Mouse (Mus musculus) MEL (cell line): ENCODE measurements around the gene Izumo4. TPM values are rescaled to one million over a fixed set of nuclear protein-coding genes. Genes with fewer than 3 reads are reported as not detected.

Source experiments
- DNase-seq: peaks from one replicate; pipeline ENCODE4 v3.0.0; 2011; ENCODE audit warnings: low read depth, low spot score
- H3K27ac ChIP-seq: 2 replicates; pipeline ENCODE4 v1.5.1; 2012; ENCODE audit warnings: low read depth, mild to moderate bottlenecking, control low read depth, low read length, moderate library complexity; ENCODE audit not compliant: control insufficient read depth
- H3K27me3 ChIP-seq, 2 experiments: fragments of 150-350 bp in 1 of 2; sonication (generic) in 1 of 2; 2 replicates each; pipeline ENCODE4 v1.6.1; 2012; ENCODE audit warnings: low read length in 2 of 2, mild to moderate bottlenecking in 2 of 2, improper control_type of control experiment in 1 of 2, moderate library complexity in 1 of 2; ENCODE audit not compliant: insufficient read depth in 2 of 2, control insufficient read depth in 1 of 2
- H3K36me3 ChIP-seq, 2 experiments: 2 replicates each; pipeline ENCODE4 v1.6.1; 2012 to 2014; ENCODE audit warnings: low read length in 2 of 2, improper control_type of control experiment in 1 of 2, inconsistent platforms in 1 of 2, mild to moderate bottlenecking in 1 of 2; ENCODE audit not compliant: insufficient read depth in 2 of 2, control insufficient read depth in 1 of 2
- H3K4me1 ChIP-seq, 2 experiments: fragments of 150-350 bp in 1 of 2; sonication (generic) in 1 of 2; 2 replicates each; pipeline ENCODE4 v1.6.1; 2012; ENCODE audit warnings: low read length in 2 of 2, improper control_type of control experiment in 1 of 2, mild to moderate bottlenecking in 1 of 2; ENCODE audit not compliant: insufficient read depth in 2 of 2, control insufficient read depth in 1 of 2
- H3K4me3 ChIP-seq, 2 experiments: fragments of 150-350 bp in 1 of 2; sonication (generic) in 1 of 2; 2 replicates each; pipeline ENCODE4 v1.5.1; 2012; ENCODE audit warnings: low read depth in 2 of 2, low read length in 2 of 2, mild to moderate bottlenecking in 2 of 2, moderate library complexity in 2 of 2, control low read depth in 1 of 2, improper control_type of control experiment in 1 of 2; ENCODE audit not compliant: control insufficient read depth in 1 of 2, insufficient read depth in 1 of 2
- H3K79me2 ChIP-seq: 2 replicates; pipeline ENCODE4 v1.6.1; 2012; ENCODE audit warnings: mild to moderate bottlenecking, low read length, moderate library complexity; ENCODE audit not compliant: control insufficient read depth, poor library complexity, insufficient read depth
- H3K9ac ChIP-seq: 2 replicates; pipeline ENCODE4 v1.6.1; 2012; ENCODE audit warnings: low read depth, mild to moderate bottlenecking, control low read depth, low read length, moderate library complexity; ENCODE audit not compliant: control insufficient read depth, poor library complexity, severe bottlenecking
- H3K9me3 ChIP-seq: fragments of 150-350 bp; sonication (generic); replicated peaks from 2 replicates; pipeline ENCODE4 v1.6.1; 2012; ENCODE audit warnings: mild to moderate bottlenecking, low read length, improper control_type of control experiment, moderate library complexity; ENCODE audit not compliant: insufficient read depth
- CHD1 ChIP-seq: IDR thresholded peaks from 2 replicates; pipeline ENCODE4 v1.6.1; 2012; ENCODE audit warnings: low read depth, mild to moderate bottlenecking, inconsistent platforms, low read length, improper control_type of control experiment
- CTCF ChIP-seq, 3 experiments: IDR thresholded peaks in 2 of 3; conservative IDR thresholded peaks in 1 of 3; 2 replicates each; pipeline ENCODE4 v1.5.1; 2011 to 2012; ENCODE audit warnings: low read length in 3 of 3, low read depth in 2 of 3, mild to moderate bottlenecking in 2 of 3, improper control_type of control experiment in 1 of 3, inconsistent platforms in 1 of 3, mixed read lengths in 1 of 3, moderate library complexity in 1 of 3; ENCODE audit not compliant: control insufficient read depth in 1 of 3, insufficient read depth in 1 of 3, poor library complexity in 1 of 3, severe bottlenecking in 1 of 3
- E2F4 ChIP-seq: IDR thresholded peaks from 2 replicates; pipeline ENCODE4 v1.6.1; 2011; ENCODE audit warnings: low read depth, low read length, improper control_type of control experiment, borderline replicate concordance
- GATA1 ChIP-seq: IDR thresholded peaks from 2 replicates; pipeline ENCODE4 v1.6.1; 2011; ENCODE audit warnings: low read depth, low read length, improper control_type of control experiment
- HCFC1 ChIP-seq: IDR thresholded peaks from 2 replicates; pipeline ENCODE4 v1.6.1; 2012; ENCODE audit warnings: low read depth, mild to moderate bottlenecking, inconsistent platforms, low read length, improper control_type of control experiment, moderate library complexity
- KAT2A ChIP-seq: conservative IDR thresholded peaks from 2 replicates; pipeline ENCODE4 v1.6.1; 2012; ENCODE audit warnings: low read depth, low read length, improper control_type of control experiment, inconsistent platforms
- MAFK ChIP-seq: IDR thresholded peaks from 2 replicates; pipeline ENCODE4 v1.6.1; 2011; ENCODE audit warnings: low read depth, mild to moderate bottlenecking, low read length, improper control_type of control experiment, borderline replicate concordance
- MAX ChIP-seq: IDR thresholded peaks from 2 replicates; pipeline ENCODE4 v1.6.1; 2011; ENCODE audit warnings: low read length, improper control_type of control experiment
- NELFE ChIP-seq: IDR thresholded peaks from 2 replicates; pipeline ENCODE4 v1.6.1; 2011; ENCODE audit warnings: low read depth, low read length, improper control_type of control experiment
- POLR2A ChIP-seq, 2 experiments: IDR thresholded peaks; 2 replicates each; pipeline ENCODE4 v1.6.1; 2011 to 2012; ENCODE audit warnings: low read length in 2 of 2, mild to moderate bottlenecking in 2 of 2, control low read depth in 1 of 2, improper control_type of control experiment in 1 of 2, low read depth in 1 of 2, moderate library complexity in 1 of 2; ENCODE audit not compliant: control insufficient read depth in 1 of 2, insufficient read depth in 1 of 2, poor library complexity in 1 of 2
- POLR2AphosphoS2 ChIP-seq: IDR thresholded peaks from 2 replicates; pipeline ENCODE4 v1.6.1; 2011; ENCODE audit warnings: low read length, improper control_type of control experiment
- RCOR1 ChIP-seq: IDR thresholded peaks from 2 replicates; pipeline ENCODE4 v1.6.1; 2012; ENCODE audit warnings: low read depth, mild to moderate bottlenecking, inconsistent platforms, low read length, improper control_type of control experiment
- TBP ChIP-seq: IDR thresholded peaks from 2 replicates; pipeline ENCODE4 v1.8.0; 2011; ENCODE audit warnings: low read depth, low read length, improper control_type of control experiment
- TCF12 ChIP-seq: IDR thresholded peaks from 2 replicates; pipeline ENCODE4 v1.6.1; 2014; ENCODE audit warnings: low read depth, mild to moderate bottlenecking, inconsistent platforms, low read length, improper control_type of control experiment, moderate library complexity
- USF1 ChIP-seq: IDR thresholded peaks from 2 replicates; pipeline ENCODE4 v1.6.1; 2014; ENCODE audit warnings: low read depth, mild to moderate bottlenecking, inconsistent platforms, low read length, improper control_type of control experiment, moderate library complexity
- ZKSCAN1 ChIP-seq: IDR thresholded peaks from 2 replicates; pipeline ENCODE4 v1.6.1; 2012; ENCODE audit warnings: low read depth, mild to moderate bottlenecking, inconsistent platforms, low read length, improper control_type of control experiment, moderate library complexity
- ZNF384 ChIP-seq: IDR thresholded peaks from 2 replicates; pipeline ENCODE4 v1.6.1; 2012; ENCODE audit warnings: low read depth, mild to moderate bottlenecking, inconsistent platforms, low read length, improper control_type of control experiment
- polyA plus RNA-seq, 2 experiments: library from polyadenylated mRNA; stranded (reverse) in 1 of 2; unstranded in 1 of 2; fragments of >175 nt in 1 of 2; fragments of >200 nt in 1 of 2; gene quantifications; 2 replicates each; pipeline versions ENCODE4 v1.2.1 to v1.2.4; 2012; ENCODE audit warnings: low replicate concordance in 2 of 2, low read depth in 1 of 2; ENCODE audit not compliant: insufficient read length in 2 of 2, insufficient read depth in 1 of 2, missing spikeins in 1 of 2
- total RNA-seq: library from RNA; depleted of rRNA; stranded (reverse); fragments of 300-350 nt; gene quantifications from 2 replicates; pipeline ENCODE4 v1.2.3, GENCODE M21; 2012

The Izumo4 gene
- total and polyA plus RNA-seq, 3 experiments, result 1.0 to 3.8 TPM; not detected in 1

- H3K4me3 ChIP-seq, result no peak overlapping the region
- peaks cover 16% of the 10 kb centered on the region for H3K79me2 ChIP-seq
- TF ChIP-seq TBP, result no peak
- no peak for TF ChIP-seq E2F4
- 0 out of 4 replicates have a peak, but pooled peaks of 1 of the 2 experiments have one; percentile 27 for TF ChIP-seq POLR2A (IDR thresholded peaks at IDR 0.05; ENCODE audit: control insufficient read depth in 1 of 2, insufficient read depth in 1 of 2, low read depth in 1 of 2, low read length in 2 of 2, poor library complexity in 1 of 2)
- peaks cover 15 to 36% of the 10 kb centered on the region in 2 experiments for H3K4me1 ChIP-seq
- peak; percentile 54 for DNase-seq
- H3K27me3 ChIP-seq, result no peaks in the 10 kb centered on the region
- H3K9me3 ChIP-seq, result no peaks in the 10 kb centered on the region
- peak overlapping the region; percentile 96 for H3K27ac ChIP-seq
- H3K36me3 ChIP-seq, result peaks cover 0 to 29% of the 10 kb centered on the region in 2 experiments; a peak in 2 of 4 replicates
- peak overlapping the region; percentile 53 for H3K9ac ChIP-seq
Measured at GRCm38 (mm10) chr10:80680260-80680696, 21.7 kb upstream of the Izumo4 start.

DNA sequence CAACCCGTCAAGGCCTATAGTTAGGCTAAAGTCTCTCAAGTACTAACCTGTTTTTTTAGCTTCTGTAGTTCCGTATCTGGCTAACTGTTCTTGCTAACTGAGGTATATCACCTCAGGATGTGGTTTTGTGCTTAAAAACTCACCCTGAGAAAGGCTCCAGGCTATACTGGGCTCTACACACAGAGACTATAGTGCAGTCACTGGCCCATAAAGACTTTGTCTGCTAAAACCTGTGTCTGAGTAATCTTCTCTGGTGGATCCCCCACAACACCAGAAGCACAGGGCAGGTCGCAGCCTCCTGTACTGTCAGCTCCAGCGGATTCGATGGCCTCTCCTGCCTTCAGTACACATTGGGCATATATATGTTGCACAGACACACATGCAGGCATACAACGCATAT, 20.0 kb upstream of the Izumo4 start:
- no peaks in the 10 kb centered on the region for H3K9me3 ChIP-seq
- no peak overlapping the region for H3K4me3 ChIP-seq
- no peak overlapping the region for H3K27ac ChIP-seq
- no peak for DNase-seq
- peaks cover 4% of the 10 kb centered on the region; the same call in 1 of the 2 replicates for H3K79me2 ChIP-seq
- TF ChIP-seq HCFC1 (no peak), NELFE (no peak), ZNF384 (no peak), ZKSCAN1 (no peak)
- TF ChIP-seq, all 39 proteins: peak for 0
- H3K27me3 ChIP-seq, result no peaks in the 10 kb centered on the region
- H3K36me3 ChIP-seq, result peaks cover 5 to 33% of the 10 kb centered on the region in 2 experiments; a peak in 3 of 4 replicates
- H3K4me1 ChIP-seq, result peaks cover 16 to 41% of the 10 kb centered on the region in 2 experiments
- H3K9ac ChIP-seq, result no peak overlapping the region

GRCm38 (mm10) chr10:80683647-80684046, 18.3 kb upstream of the Izumo4 start:
- peaks cover 5 to 28% of the 10 kb centered on the region in 2 experiments; a peak in 3 of 4 replicates for H3K36me3 ChIP-seq
- H3K9ac ChIP-seq, result no peak overlapping the region
- H3K9me3 ChIP-seq, result no peaks in the 10 kb centered on the region
- peaks cover 16 to 31% of the 10 kb centered on the region in 2 experiments for H3K4me1 ChIP-seq
- no peak for DNase-seq
- H3K27me3 ChIP-seq, result no peaks in the 10 kb centered on the region
- H3K79me2 ChIP-seq, result no peaks in the 10 kb centered on the region; the same call in 1 of the 2 replicates
- H3K4me3 ChIP-seq, result no peak overlapping the region
- H3K27ac ChIP-seq, result no peak overlapping the region
- TF ChIP-seq CTCF (IDR thresholded peaks at IDR 0.05 in 2 of 3, conservative IDR thresholded peaks at IDR 0.05 in 1 of 3; ENCODE audit: control insufficient read depth in 1 of 3, insufficient read depth in 1 of 3, low read depth in 2 of 3, low read length in 3 of 3, poor library complexity in 1 of 3, severe bottlenecking in 1 of 3) (no peak), USF1 (no peak), MAX (no peak), MAFK (no peak), HCFC1 (no peak), POLR2AphosphoS2 (no peak), KAT2A (no peak), TCF12 (no peak), GATA1 (no peak), TBP (no peak), POLR2A (IDR thresholded peaks at IDR 0.05; ENCODE audit: control insufficient read depth in 1 of 2, insufficient read depth in 1 of 2, low read depth in 1 of 2, low read length in 2 of 2, poor library complexity in 1 of 2) (no peak), CHD1 (no peak), RCOR1 (no peak)
